Mouse (Mus musculus) liver, embryonic 18 days (tissue): ENCODE measurements around the gene Ddx31. TPM values are rescaled to one million over a fixed set of nuclear protein-coding genes. Genes with fewer than 3 reads are reported as not detected.

Experiments
- polyA plus RNA-seq: library from polyadenylated mRNA; depleted of rRNA; stranded (reverse); fragments of >200 nt; gene quantifications from 2 replicates; pipeline ENCODE4 v1.2.3, GENCODE M21; 2012; rRNA removed

The Ddx31 gene
- 2.6 and 2.9 TPM in 2 replicates for polyA plus RNA-seq

GRCm38 (mm10) chr2:28840222-28840951, at the start of gene Ddx31, which contains the start of gene Gtf3c4:
Gene Ddx31 (plus strand): TSS chr2:28840406.
Gene Gtf3c4 (minus strand): TSS chr2:28840360.

GRCm38 (mm10) chr2:28916513-28916865, 76.3 kb downstream of the Ddx31 start, which contains the start of gene Barhl1:
Gene Barhl1 (minus strand): TSS chr2:28916668.

Other genes with a start within 250 kb of the Ddx31 start
- gene Gfi1b, start 218.4 kb upstream of the Ddx31 start, polyA plus RNA-seq, result 29.6 and 33.1 TPM in 2 replicates
- 4.6 and 4.7 TPM in 2 replicates for gene Tsc1, start 199.2 kb upstream of the Ddx31 start, polyA plus RNA-seq
- 1.9 TPM in 2 replicates for gene Spaca9, start 140.7 kb upstream of the Ddx31 start, polyA plus RNA-seq
- 0.23 and 0.27 TPM in 2 replicates for gene Ak8, start 140.2 kb upstream of the Ddx31 start, polyA plus RNA-seq
- gene Gtf3c4, start within 50 bp of the Ddx31 start, polyA plus RNA-seq, result 3.5 and 3.7 TPM in 2 replicates
- gene Barhl1, start 76.3 kb downstream of the Ddx31 start, polyA plus RNA-seq, result not detected in 2 replicates
- 0.07 and 0.10 TPM in 2 replicates for gene Cfap77, start 214.7 kb downstream of the Ddx31 start, polyA plus RNA-seq
- 4.4 and 4.9 TPM in 2 replicates for gene Ttf1, start 219.9 kb downstream of the Ddx31 start, polyA plus RNA-seq